Mouse (Mus musculus) bone marrow, adult 2 months (tissue): ENCODE measurements around the gene Crlf1. TPM values are rescaled to one million over a fixed set of nuclear protein-coding genes. Genes with fewer than 3 reads are reported as not detected.

Experiments used
- H3K27ac ChIP-seq: fragments of 200-500 bp; 2 replicates; pipeline ENCODE4 v1.5.1; 2012; ENCODE audit warnings: low read depth, mild to moderate bottlenecking, control low read depth, inconsistent platforms, low read length; ENCODE audit not compliant: control insufficient read depth, poor library complexity, insufficient read depth
- H3K4me1 ChIP-seq: fragments of 200-500 bp; 2 replicates; pipeline ENCODE4 v1.6.1; 2011; ENCODE audit warnings: low read length; ENCODE audit not compliant: control insufficient read depth, insufficient read depth
- H3K4me3 ChIP-seq: fragments of 200-500 bp; replicated peaks from 2 replicates; pipeline ENCODE3; 2011; ENCODE audit warnings: mild to moderate bottlenecking, low read depth, low read length, control low read depth; ENCODE audit not compliant: control insufficient read depth
- CTCF ChIP-seq: fragments of 200-500 bp; IDR thresholded peaks from 2 replicates; pipeline ENCODE4 v1.5.1; 2011; ENCODE audit warnings: low read length, control low read depth; ENCODE audit not compliant: control insufficient read depth, insufficient read depth
- POLR2A ChIP-seq: fragments of 200-500 bp; IDR thresholded peaks from 2 replicates; pipeline ENCODE4 v1.6.1; 2011; ENCODE audit warnings: low read depth, mild to moderate bottlenecking, control low read depth, low read length, borderline replicate concordance; ENCODE audit not compliant: control insufficient read depth
- WGBS: fragments of 180-500 bp; shearing (Covaris S2); methylation state at CpG from one replicate; pipeline ENCODE4 v1.1.7; 2018; 5-methylcytosine and 5-hydroxymethylcytosine counted together
- polyA plus RNA-seq: library from polyadenylated mRNA; stranded (reverse); fragments of >200 nt; gene quantifications from 2 replicates; pipeline ENCODE4 v1.2.4, GENCODE M21; 2011; ENCODE audit warnings: low replicate concordance; ENCODE audit not compliant: missing spikeins, insufficient read depth, insufficient read length

The Crlf1 gene
- polyA plus RNA-seq, 1 experiment = 5.5 TPM

GRCm38 (mm10) chr8:70551558-70552161 is 58.7 kb downstream of the Crlf1 start:
- H3K4me3 ChIP-seq = no peak overlapping the region
- H3K4me1 ChIP-seq = peaks cover 10% of the 10 kb centered on the region; the same call in 1 of the 2 replicates
- no peak overlapping the region for H3K27ac ChIP-seq
- TF ChIP-seq CTCF (no peak), POLR2A (no peak)
- 24% methylated on average over 3 of the region's 3 CpGs for WGBS

- 52% methylated on average over 1 of the region's 1 CpGs for WGBS
- no peak overlapping the region for H3K27ac ChIP-seq
- H3K4me3 ChIP-seq = no peak overlapping the region
- H3K4me1 ChIP-seq = peaks cover 10% of the 10 kb centered on the region; the same call in 1 of the 2 replicates
- no peak for TF ChIP-seq CTCF
- no peak for TF ChIP-seq POLR2A
Measured at GRCm38 (mm10) chr8:70552836-70553235, 59.9 kb downstream of the Crlf1 start.

Other genes with a start within 250 kb of the Crlf1 start
- gene Homer3, start 210.3 kb upstream of the Crlf1 start, polyA plus RNA-seq = 12.1 and 25.6 TPM in 2 replicates
- 32.3 and 33.4 TPM in 2 replicates for gene Ddx49, start 190.7 kb upstream of the Crlf1 start, polyA plus RNA-seq
- gene Cope, start 190.6 kb upstream of the Crlf1 start, polyA plus RNA-seq = 85.8 and 91.7 TPM in 2 replicates
- not detected in 2 replicates for gene Cers1, start 177.4 kb upstream of the Crlf1 start, polyA plus RNA-seq
- not detected in 2 replicates for gene Gdf1, start 163.3 kb upstream of the Crlf1 start, polyA plus RNA-seq
- 20.2 and 39.1 TPM in 2 replicates for gene Upf1, start 139.9 kb upstream of the Crlf1 start, polyA plus RNA-seq
- gene Comp, start 119.6 kb upstream of the Crlf1 start, polyA plus RNA-seq = 19.6 TPM in 1 of 2 replicates, not detected in the other
- 5.0 and 6.1 TPM in 2 replicates for gene Crtc1, start 53.6 kb upstream of the Crlf1 start, polyA plus RNA-seq
- 7.1 and 11.0 TPM in 2 replicates for gene Klhl26, start 16.2 kb upstream of the Crlf1 start, polyA plus RNA-seq
- 1.3 TPM in 1 of 2 replicates, not detected in the other for gene Tmem59l, start 5.8 kb upstream of the Crlf1 start, polyA plus RNA-seq
- gene Rex1bd, start 13.6 kb downstream of the Crlf1 start, polyA plus RNA-seq = 46.9 and 63.6 TPM in 2 replicates
- gene Uba52, start 17.6 kb downstream of the Crlf1 start, polyA plus RNA-seq = 961 and 1,100 TPM in 2 replicates
- 98.7 and 181 TPM in 2 replicates for gene Fkbp8, start 34.6 kb downstream of the Crlf1 start, polyA plus RNA-seq
- 29.0 and 41.3 TPM in 2 replicates for gene Kxd1, start 34.8 kb downstream of the Crlf1 start, polyA plus RNA-seq
- 11.9 and 17.8 TPM in 2 replicates for gene Ell, start 46.3 kb downstream of the Crlf1 start, polyA plus RNA-seq
- gene Isyna1, start 101.2 kb downstream of the Crlf1 start, polyA plus RNA-seq = 11.2 and 23.7 TPM in 2 replicates
- gene Ssbp4, start 115.7 kb downstream of the Crlf1 start, polyA plus RNA-seq = 45.2 and 107 TPM in 2 replicates
- gene Lrrc25, start 123.0 kb downstream of the Crlf1 start, polyA plus RNA-seq = 3.4 and 18.8 TPM in 2 replicates
- gene Gdf15, start 139.3 kb downstream of the Crlf1 start, polyA plus RNA-seq = 3.1 TPM in 1 of 2 replicates, not detected in the other
- 4.3 and 21.1 TPM in 2 replicates for gene Pgpep1, start 167.2 kb downstream of the Crlf1 start, polyA plus RNA-seq
- gene Lsm4, start 180.1 kb downstream of the Crlf1 start, polyA plus RNA-seq = 69.2 and 119 TPM in 2 replicates
- gene Jund, start 205.8 kb downstream of the Crlf1 start, polyA plus RNA-seq = 48.1 and 58.0 TPM in 2 replicates
- 0.29 TPM in 1 of 2 replicates, not detected in the other for gene Iqcn, start 210.3 kb downstream of the Crlf1 start, polyA plus RNA-seq
- not detected in 2 replicates for gene Gm3336, start 225.4 kb downstream of the Crlf1 start, polyA plus RNA-seq
- gene Pde4c, start 230.6 kb downstream of the Crlf1 start, polyA plus RNA-seq = 2.7 and 3.2 TPM in 2 replicates